Mouse (Mus musculus) MEL (cell line): ENCODE measurements around the gene Ndufa5. TPM values are rescaled to one million over a fixed set of nuclear protein-coding genes. Genes with fewer than 3 reads are reported as not detected.

Source experiments
- DNase-seq: peaks from one replicate; pipeline ENCODE4 v3.0.0; 2011; ENCODE audit warnings: low read depth, low spot score
- H3K27ac ChIP-seq: 2 replicates; pipeline ENCODE4 v1.5.1; 2012; ENCODE audit warnings: low read depth, mild to moderate bottlenecking, control low read depth, low read length, moderate library complexity; ENCODE audit not compliant: control insufficient read depth
- H3K27me3 ChIP-seq, 2 experiments: fragments of 150-350 bp in 1 of 2; sonication (generic) in 1 of 2; 2 replicates each; pipeline ENCODE4 v1.6.1; 2012; ENCODE audit warnings: low read length in 2 of 2, mild to moderate bottlenecking in 2 of 2, improper control_type of control experiment in 1 of 2, moderate library complexity in 1 of 2; ENCODE audit not compliant: insufficient read depth in 2 of 2, control insufficient read depth in 1 of 2
- H3K36me3 ChIP-seq, 2 experiments: 2 replicates each; pipeline ENCODE4 v1.6.1; 2012 to 2014; ENCODE audit warnings: low read length in 2 of 2, improper control_type of control experiment in 1 of 2, inconsistent platforms in 1 of 2, mild to moderate bottlenecking in 1 of 2; ENCODE audit not compliant: insufficient read depth in 2 of 2, control insufficient read depth in 1 of 2
- H3K4me1 ChIP-seq, 2 experiments: fragments of 150-350 bp in 1 of 2; sonication (generic) in 1 of 2; 2 replicates each; pipeline ENCODE4 v1.6.1; 2012; ENCODE audit warnings: low read length in 2 of 2, improper control_type of control experiment in 1 of 2, mild to moderate bottlenecking in 1 of 2; ENCODE audit not compliant: insufficient read depth in 2 of 2, control insufficient read depth in 1 of 2
- H3K4me3 ChIP-seq, 2 experiments: fragments of 150-350 bp in 1 of 2; sonication (generic) in 1 of 2; 2 replicates each; pipeline ENCODE4 v1.5.1; 2012; ENCODE audit warnings: low read depth in 2 of 2, low read length in 2 of 2, mild to moderate bottlenecking in 2 of 2, moderate library complexity in 2 of 2, control low read depth in 1 of 2, improper control_type of control experiment in 1 of 2; ENCODE audit not compliant: control insufficient read depth in 1 of 2, insufficient read depth in 1 of 2
- H3K79me2 ChIP-seq: 2 replicates; pipeline ENCODE4 v1.6.1; 2012; ENCODE audit warnings: mild to moderate bottlenecking, low read length, moderate library complexity; ENCODE audit not compliant: control insufficient read depth, poor library complexity, insufficient read depth
- H3K9ac ChIP-seq: 2 replicates; pipeline ENCODE4 v1.6.1; 2012; ENCODE audit warnings: low read depth, mild to moderate bottlenecking, control low read depth, low read length, moderate library complexity; ENCODE audit not compliant: control insufficient read depth, poor library complexity, severe bottlenecking
- H3K9me3 ChIP-seq: fragments of 150-350 bp; sonication (generic); replicated peaks from 2 replicates; pipeline ENCODE4 v1.6.1; 2012; ENCODE audit warnings: mild to moderate bottlenecking, low read length, improper control_type of control experiment, moderate library complexity; ENCODE audit not compliant: insufficient read depth
- CHD1 ChIP-seq: IDR thresholded peaks from 2 replicates; pipeline ENCODE4 v1.6.1; 2012; ENCODE audit warnings: low read depth, mild to moderate bottlenecking, inconsistent platforms, low read length, improper control_type of control experiment
- E2F4 ChIP-seq: IDR thresholded peaks from 2 replicates; pipeline ENCODE4 v1.6.1; 2011; ENCODE audit warnings: low read depth, low read length, improper control_type of control experiment, borderline replicate concordance
- ELF1 ChIP-seq: IDR thresholded peaks from 2 replicates; pipeline ENCODE4 v1.6.1; 2014; ENCODE audit warnings: low read depth, mild to moderate bottlenecking, inconsistent platforms, low read length, improper control_type of control experiment, moderate library complexity
- EP300 ChIP-seq, 2 experiments: IDR thresholded peaks; 2 replicates each; pipeline ENCODE4 v1.6.1; 2011; ENCODE audit warnings: improper control_type of control experiment in 2 of 2, low read length in 2 of 2, low read depth in 1 of 2, mild to moderate bottlenecking in 1 of 2
- ETS1 ChIP-seq: IDR thresholded peaks from 2 replicates; pipeline ENCODE4 v1.6.1; 2012; ENCODE audit warnings: low read depth, mild to moderate bottlenecking, inconsistent platforms, low read length, improper control_type of control experiment, moderate library complexity
- GABPA ChIP-seq: IDR thresholded peaks from 2 replicates; pipeline ENCODE4 v1.6.1; 2012; ENCODE audit warnings: low read depth, mild to moderate bottlenecking, inconsistent platforms, low read length, improper control_type of control experiment, moderate library complexity
- HCFC1 ChIP-seq: IDR thresholded peaks from 2 replicates; pipeline ENCODE4 v1.6.1; 2012; ENCODE audit warnings: low read depth, mild to moderate bottlenecking, inconsistent platforms, low read length, improper control_type of control experiment, moderate library complexity
- MAFK ChIP-seq: IDR thresholded peaks from 2 replicates; pipeline ENCODE4 v1.6.1; 2011; ENCODE audit warnings: low read depth, mild to moderate bottlenecking, low read length, improper control_type of control experiment, borderline replicate concordance
- MAX ChIP-seq: IDR thresholded peaks from 2 replicates; pipeline ENCODE4 v1.6.1; 2011; ENCODE audit warnings: low read length, improper control_type of control experiment
- MEF2A ChIP-seq: IDR thresholded peaks from 2 replicates; pipeline ENCODE4 v1.6.1; 2014; ENCODE audit warnings: low read depth, mild to moderate bottlenecking, inconsistent platforms, low read length, improper control_type of control experiment; ENCODE audit not compliant: poor library complexity, insufficient replicate concordance, severe bottlenecking; ENCODE audit errors: extremely low read depth
- NELFE ChIP-seq: IDR thresholded peaks from 2 replicates; pipeline ENCODE4 v1.6.1; 2011; ENCODE audit warnings: low read depth, low read length, improper control_type of control experiment
- RAD21 ChIP-seq: IDR thresholded peaks from 2 replicates; pipeline ENCODE4 v1.6.1; 2011; ENCODE audit warnings: mild to moderate bottlenecking, low read depth, low read length, improper control_type of control experiment
- SMC3 ChIP-seq: IDR thresholded peaks from 2 replicates; pipeline ENCODE4 v1.6.1; 2011; ENCODE audit warnings: low read depth, low read length, improper control_type of control experiment
- TBP ChIP-seq: IDR thresholded peaks from 2 replicates; pipeline ENCODE4 v1.8.0; 2011; ENCODE audit warnings: low read depth, low read length, improper control_type of control experiment
- UBTF ChIP-seq: IDR thresholded peaks from 2 replicates; pipeline ENCODE4 v1.6.1; 2012; ENCODE audit warnings: low read depth, mild to moderate bottlenecking, inconsistent platforms, low read length, improper control_type of control experiment, moderate library complexity, borderline replicate concordance; ENCODE audit not compliant: insufficient read depth
- ZC3H11A ChIP-seq: IDR thresholded peaks from 2 replicates; pipeline ENCODE4 v1.6.1; 2012; ENCODE audit warnings: low read depth, mild to moderate bottlenecking, inconsistent platforms, low read length, improper control_type of control experiment
- ZKSCAN1 ChIP-seq: IDR thresholded peaks from 2 replicates; pipeline ENCODE4 v1.6.1; 2012; ENCODE audit warnings: low read depth, mild to moderate bottlenecking, inconsistent platforms, low read length, improper control_type of control experiment, moderate library complexity
- ZMIZ1 ChIP-seq: IDR thresholded peaks from 2 replicates; pipeline ENCODE4 v1.6.1; 2012; ENCODE audit warnings: low read depth, mild to moderate bottlenecking, inconsistent platforms, low read length, improper control_type of control experiment, moderate library complexity
- ZNF384 ChIP-seq: IDR thresholded peaks from 2 replicates; pipeline ENCODE4 v1.6.1; 2012; ENCODE audit warnings: low read depth, mild to moderate bottlenecking, inconsistent platforms, low read length, improper control_type of control experiment
- polyA plus RNA-seq, 2 experiments: library from polyadenylated mRNA; stranded (reverse) in 1 of 2; unstranded in 1 of 2; fragments of >175 nt in 1 of 2; fragments of >200 nt in 1 of 2; gene quantifications; 2 replicates each; pipeline versions ENCODE4 v1.2.1 to v1.2.4; 2012; ENCODE audit warnings: low replicate concordance in 2 of 2, low read depth in 1 of 2; ENCODE audit not compliant: insufficient read length in 2 of 2, insufficient read depth in 1 of 2, missing spikeins in 1 of 2
- total RNA-seq: library from RNA; depleted of rRNA; stranded (reverse); fragments of 300-350 nt; gene quantifications from 2 replicates; pipeline ENCODE4 v1.2.3, GENCODE M21; 2012

Ndufa5 gene
- total and polyA plus RNA-seq, 3 experiments = 225 to 235 TPM; not detected in 1

- Histone ChIP-seq H3K27ac (no peak overlapping the region), H3K79me2 (no peaks in the 10 kb centered on the region), H3K4me3 (no peak overlapping the region), H3K9me3 (no peaks in the 10 kb centered on the region), H3K27me3 (no peaks in the 10 kb centered on the region; a peak in 2 of 4 replicates), H3K4me1 (no peaks in the 10 kb centered on the region), H3K9ac (no peak overlapping the region), H3K36me3 (no peaks in the 10 kb centered on the region)
- no peak for DNase-seq
- TF ChIP-seq ZNF384 = no peak
- no peak for TF ChIP-seq UBTF
- TF ChIP-seq NELFE = no peak
- no peak for TF ChIP-seq E2F4
- no peak for TF ChIP-seq MEF2A
- TF ChIP-seq TBP = no peak
- TF ChIP-seq ELF1 = no peak
Observed at GRCm38 (mm10) chr6:24540106-24540505, 12.3 kb upstream of the Ndufa5 start.

GRCm38 (mm10) chr6:24538435-24538834, 10.6 kb upstream of the Ndufa5 start:
- Histone ChIP-seq H3K9me3 (no peaks in the 10 kb centered on the region), H3K4me3 (no peak overlapping the region), H3K4me1 (no peaks in the 10 kb centered on the region)
- DNase-seq = no peak
- no peak for TF ChIP-seq EP300 (IDR thresholded peaks at IDR 0.05; ENCODE audit: low read depth in 1 of 2, low read length in 2 of 2)
- TF ChIP-seq GABPA = no peak
- no peak for TF ChIP-seq MAFK
- TF ChIP-seq UBTF = no peak
- TF ChIP-seq CHD1 = no peak
- TF ChIP-seq ETS1 = no peak
- no peak for TF ChIP-seq TBP
- no peak for TF ChIP-seq MAX
- no peak for TF ChIP-seq ZC3H11A
- TF ChIP-seq ZNF384 = no peak
- TF ChIP-seq, all 39 proteins: peak for 0
- H3K27ac ChIP-seq = no peak overlapping the region
- no peak overlapping the region for H3K9ac ChIP-seq
- H3K36me3 ChIP-seq = no peaks in the 10 kb centered on the region
- no peaks in the 10 kb centered on the region; a peak in 1 of 4 replicates for H3K27me3 ChIP-seq
- H3K79me2 ChIP-seq = no peaks in the 10 kb centered on the region

- DNase-seq = no peak
- H3K27me3 ChIP-seq = no peaks in the 10 kb centered on the region; a peak in 1 of 4 replicates
- H3K4me1 ChIP-seq = peaks cover 2 to 14% of the 10 kb centered on the region in 2 experiments; a peak in 3 of 4 replicates
- H3K27ac ChIP-seq = no peak overlapping the region
- H3K9ac ChIP-seq = no peak overlapping the region
- no peaks in the 10 kb centered on the region for H3K9me3 ChIP-seq
- no peaks in the 10 kb centered on the region for H3K79me2 ChIP-seq
- H3K4me3 ChIP-seq = no peak overlapping the region
- peaks cover 0 to 7% of the 10 kb centered on the region in 2 experiments; a peak in 2 of 4 replicates for H3K36me3 ChIP-seq
- no peak for TF ChIP-seq ZMIZ1
- no peak for TF ChIP-seq SMC3
- TF ChIP-seq HCFC1 = no peak
- TF ChIP-seq E2F4 = no peak
- no peak for TF ChIP-seq ZC3H11A
- no peak for TF ChIP-seq ZKSCAN1
- TF ChIP-seq RAD21 = no peak
Observed at GRCm38 (mm10) chr6:24532804-24533203, 5.0 kb upstream of the Ndufa5 start.
